Mouse (Mus musculus): ENCODE results near the gene Bcl7a.

Bcl7a gene

GRCm38 (mm10) chr5:123343707-123344627 lies at the start of gene Bcl7a:
Bcl7a (plus strand) TSS chr5:123343834.
- peak; percentile 79 for DNase-seq (ENCODE audit: low spot score)

DNA sequence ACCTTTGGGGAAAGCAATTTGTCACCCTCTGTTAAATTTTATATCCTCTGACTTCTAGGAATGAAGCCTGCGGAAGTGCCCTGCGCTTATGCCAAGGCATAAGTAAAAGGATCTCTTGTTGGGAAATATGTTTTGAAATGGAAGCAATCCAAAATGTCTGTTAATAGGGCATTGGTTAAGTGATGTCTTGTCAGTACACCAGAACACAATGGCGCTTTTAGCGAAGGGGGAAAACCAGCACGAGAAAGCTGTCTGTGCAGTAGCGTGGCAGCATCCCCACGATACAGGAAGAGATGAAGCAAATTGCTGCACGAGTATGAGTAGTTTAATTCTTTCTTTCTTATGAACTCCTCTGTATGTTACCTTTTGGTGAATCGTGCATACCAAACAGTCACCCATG lies 49.0 kb upstream of the Bcl7a start:
- no peak for DNase-seq (ENCODE audit: low spot score)

- DNase-seq (ENCODE audit: low spot score), result no peak
Observed at GRCm38 (mm10) chr5:123296224-123296806, 47.3 kb upstream of the Bcl7a start.

DNA sequence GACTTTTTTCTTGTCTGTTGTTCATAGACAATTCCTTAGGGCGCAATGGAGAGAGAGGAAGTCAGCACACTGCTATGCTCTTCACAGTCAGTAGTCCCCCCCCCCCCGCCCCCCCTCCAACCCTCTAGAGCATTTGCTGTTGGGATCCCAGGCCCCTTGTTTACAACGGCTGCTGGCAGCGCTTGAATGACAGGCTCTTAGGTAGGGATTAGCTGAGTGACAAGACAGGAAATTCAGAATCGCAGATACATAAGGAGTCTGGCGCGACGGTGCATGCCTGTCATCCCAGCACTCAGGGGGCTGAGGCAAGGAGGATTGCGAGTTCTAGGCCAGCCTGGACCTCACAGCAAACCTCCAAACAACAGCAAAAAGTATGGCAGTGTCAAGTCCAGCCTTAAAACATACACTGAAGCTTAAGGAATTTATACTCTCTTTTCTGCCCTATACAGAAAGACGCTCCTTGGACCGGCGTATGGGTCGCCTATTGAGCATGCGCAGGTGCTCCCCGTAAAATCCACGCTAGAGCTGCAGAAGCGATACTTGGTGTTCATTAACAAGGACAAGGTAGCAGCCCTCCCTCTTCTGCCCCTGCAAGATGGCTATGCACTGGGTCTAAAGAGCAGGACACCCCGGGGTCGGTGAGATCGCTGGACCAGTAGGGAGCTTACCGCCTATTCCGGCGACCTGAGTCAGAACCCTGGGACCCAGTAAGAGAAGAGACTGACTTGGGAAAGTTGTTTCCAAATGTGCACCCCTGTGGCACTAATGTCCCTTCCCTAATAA lies 46.5 kb upstream of the Bcl7a start:
- DNase-seq (ENCODE audit: low spot score), result no peak

DNA sequence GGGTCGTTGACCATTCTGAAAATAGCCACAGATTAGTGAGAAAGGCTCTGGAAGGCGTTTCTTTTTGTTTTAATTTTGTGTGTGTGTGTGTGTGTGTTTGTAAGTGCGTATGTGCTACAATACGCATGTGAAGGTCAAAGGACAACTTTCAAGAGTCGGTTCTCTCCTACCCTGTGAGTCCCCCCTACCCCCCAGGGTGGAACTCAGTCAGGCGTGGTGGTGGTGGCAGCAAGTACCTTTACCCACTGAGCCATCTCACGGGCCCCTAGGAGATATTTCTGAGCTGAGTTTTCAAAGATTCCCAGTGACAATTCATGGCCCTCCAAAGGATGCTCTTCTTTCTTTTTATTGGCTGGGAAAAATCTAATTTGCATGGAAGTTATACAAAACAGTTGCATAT lies 45.8 kb upstream of the Bcl7a start:
- no peak for DNase-seq (ENCODE audit: low spot score)

DNA sequence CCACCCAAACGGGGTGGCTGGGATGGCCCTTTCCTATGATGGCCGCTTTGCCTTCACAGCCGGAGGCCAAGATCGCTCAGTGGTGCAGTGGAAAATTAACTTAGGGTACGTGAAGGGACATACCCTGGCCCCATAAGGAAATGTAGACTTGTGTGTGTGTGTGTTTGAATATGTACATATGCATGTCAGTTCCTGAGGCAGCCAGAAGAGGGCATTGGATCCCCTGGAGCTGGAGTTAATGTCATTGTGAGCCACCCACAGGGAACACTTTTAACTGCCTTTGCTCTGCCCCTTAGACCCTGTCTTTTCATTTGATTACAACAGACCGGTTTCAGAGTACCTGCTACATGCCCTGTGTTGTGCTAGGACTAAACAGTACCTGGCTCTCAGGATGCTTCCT lies 45.1 kb upstream of the Bcl7a start:
- no peak for DNase-seq (ENCODE audit: low spot score)

DNA sequence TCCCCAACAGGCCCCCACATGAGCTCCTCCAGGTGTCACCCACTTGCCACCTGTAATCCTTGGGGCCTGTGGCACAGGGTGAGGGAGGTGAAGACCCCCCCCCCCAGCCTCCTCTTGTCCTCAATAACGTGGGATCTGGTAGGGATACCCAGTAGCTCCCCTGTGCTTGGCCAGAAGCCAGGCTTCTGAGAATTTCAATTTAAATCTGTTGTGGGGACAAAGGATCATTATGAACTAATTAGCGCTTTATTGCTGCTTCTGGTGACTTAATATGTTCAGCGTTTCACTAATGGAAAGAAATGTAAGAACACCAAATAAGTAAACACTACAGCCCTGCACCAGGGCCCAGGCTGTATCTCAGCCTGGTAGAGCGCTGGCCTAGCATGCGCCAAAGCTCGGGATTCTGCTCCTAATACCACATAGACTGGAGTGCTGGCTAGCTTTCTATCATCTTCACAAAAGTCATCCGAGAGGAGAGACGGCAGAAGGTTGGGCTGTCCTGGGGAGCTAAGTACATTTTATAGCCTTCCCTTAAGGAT lies 43.1 kb upstream of the Bcl7a start:
- no peak for DNase-seq (ENCODE audit: low spot score)

DNA sequence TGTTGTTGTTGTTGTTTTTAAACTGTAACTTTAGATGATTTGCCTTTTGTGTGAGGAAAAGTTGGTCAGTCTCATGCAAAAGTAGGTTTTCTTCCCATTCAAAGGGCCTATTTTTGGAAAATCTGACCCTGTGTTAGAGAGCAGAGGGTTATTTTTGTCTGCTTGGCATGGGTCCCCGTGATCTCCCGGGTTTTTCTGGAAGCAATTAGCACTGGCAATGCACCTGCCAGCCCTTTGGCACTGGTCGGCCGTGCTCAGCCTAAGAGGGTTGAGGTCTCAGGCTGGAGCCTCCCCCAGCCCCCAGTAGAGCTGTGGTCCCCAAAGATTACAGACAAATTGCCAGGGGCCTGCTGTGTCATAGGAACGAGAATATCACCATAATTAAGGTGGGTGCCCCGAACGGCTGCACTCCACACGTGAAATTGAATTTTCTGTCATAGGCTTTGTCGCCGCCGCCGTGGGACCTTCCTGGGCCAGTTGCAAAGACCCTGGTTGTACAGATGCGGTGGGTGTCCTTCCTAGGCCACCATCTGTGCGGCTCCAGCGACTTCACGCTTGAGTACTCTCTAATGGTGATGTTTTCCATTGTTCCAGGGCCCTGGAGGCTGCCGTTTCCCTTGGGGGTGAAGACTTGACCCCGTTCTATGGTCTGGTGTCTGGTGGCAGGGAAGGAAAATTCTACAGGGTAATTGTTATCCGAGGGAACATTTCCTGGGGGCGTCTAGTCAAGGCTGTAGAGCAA lies 41.7 kb upstream of the Bcl7a start:
- DNase-seq (ENCODE audit: low spot score), result no peak

GRCm38 (mm10) chr5:123307630-123308282 lies 35.9 kb upstream of the Bcl7a start:
- DNase-seq (ENCODE audit: low spot score), result no peak

DNA sequence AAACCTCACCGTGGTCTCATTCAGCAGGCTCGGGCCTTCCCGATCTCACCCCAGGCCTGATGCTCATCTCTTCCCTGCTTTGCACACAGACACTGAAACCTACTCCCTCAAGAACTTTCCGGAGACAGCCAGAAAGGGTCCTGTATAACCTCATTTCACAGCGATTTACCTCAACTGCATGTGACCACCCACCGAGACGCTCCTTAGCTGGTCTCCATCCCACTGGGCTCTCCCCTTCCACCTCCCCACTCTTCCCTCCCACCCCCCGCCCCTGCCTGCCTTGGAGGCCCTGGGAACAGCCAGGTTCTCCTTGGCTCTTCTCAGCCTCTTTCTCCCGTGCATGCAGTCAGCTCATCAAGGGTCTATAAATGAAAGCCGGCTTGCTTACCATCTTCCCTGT lies 33.8 kb upstream of the Bcl7a start:
- DNase-seq (ENCODE audit: low spot score), result no peak

GRCm38 (mm10) chr5:123310221-123310620 lies 33.4 kb upstream of the Bcl7a start:
- DNase-seq (ENCODE audit: low spot score), result no peak

GRCm38 (mm10) chr5:123313058-123313630 lies 30.5 kb upstream of the Bcl7a start:
- no peak for DNase-seq (ENCODE audit: low spot score)

DNA sequence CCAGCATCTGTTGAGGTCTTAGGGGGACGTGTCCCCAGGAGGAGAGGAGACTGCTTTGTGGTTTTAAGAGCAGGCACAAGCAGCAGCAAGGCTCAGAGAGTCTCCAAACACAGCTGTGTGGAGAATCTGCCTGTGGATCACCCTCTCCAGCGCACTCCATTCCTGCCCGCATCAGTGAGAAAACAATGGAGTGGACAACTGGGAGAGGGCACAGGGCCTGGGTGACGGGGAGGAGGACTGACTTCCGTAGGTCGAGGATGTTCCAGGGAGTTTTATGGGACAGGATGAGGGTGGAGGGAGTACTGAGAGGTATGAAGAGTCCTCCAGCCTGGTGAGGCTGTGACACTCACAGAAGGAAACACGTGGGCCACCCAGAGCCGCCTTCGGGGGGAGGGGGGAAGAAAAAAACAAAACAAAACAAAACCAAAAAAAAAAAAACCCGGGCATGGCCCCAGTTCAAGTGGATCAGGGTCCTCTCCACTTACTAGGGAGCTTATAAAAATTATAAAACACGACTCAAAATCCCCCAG lies 29.7 kb upstream of the Bcl7a start:
- DNase-seq (ENCODE audit: low spot score), result no peak

GRCm38 (mm10) chr5:123315219-123315866 lies 28.3 kb upstream of the Bcl7a start:
- DNase-seq (ENCODE audit: low spot score), result no peak

DNA sequence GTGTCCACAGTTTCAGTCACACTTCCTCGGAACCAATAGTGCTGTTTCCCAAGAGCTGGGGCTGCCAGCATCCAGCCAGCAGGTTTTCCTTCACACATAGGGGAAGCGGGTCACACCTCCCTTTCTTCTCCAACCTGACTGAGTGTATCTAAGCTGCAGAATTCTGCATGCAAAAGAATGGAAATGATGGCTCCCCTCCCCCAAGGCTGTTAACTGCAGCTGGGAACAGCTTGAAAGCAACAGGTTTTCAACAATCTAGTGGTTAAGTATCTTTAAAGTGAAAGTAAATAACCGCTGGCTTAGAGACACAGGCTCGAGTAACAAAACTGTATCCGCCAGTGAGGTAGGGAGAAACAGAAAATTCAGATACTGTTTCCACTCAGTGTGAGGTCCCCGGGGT lies 25.6 kb upstream of the Bcl7a start:
- DNase-seq (ENCODE audit: low spot score), result no peak

GRCm38 (mm10) chr5:123320136-123320535 lies 23.5 kb upstream of the Bcl7a start:
- no peak for DNase-seq (ENCODE audit: low spot score)

DNA sequence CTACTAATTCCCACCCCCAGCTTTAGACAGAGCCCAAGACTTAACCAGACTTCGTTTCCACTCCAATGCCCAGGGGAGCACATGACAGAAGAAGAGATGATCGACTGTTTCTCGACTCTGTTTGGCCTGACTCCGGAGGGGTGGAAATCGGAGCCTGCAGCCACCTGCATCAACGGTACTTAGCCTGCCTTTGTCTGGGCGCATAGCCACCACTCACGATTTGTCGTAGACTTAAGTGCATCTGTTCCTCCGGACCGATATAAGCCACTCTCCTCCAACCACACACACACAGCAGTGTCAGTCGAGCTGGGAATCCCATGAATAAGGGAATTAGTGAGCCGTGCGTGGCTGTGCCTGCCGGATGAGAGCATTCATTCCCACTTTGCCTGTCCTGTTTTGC lies 19.4 kb upstream of the Bcl7a start:
- no peak for DNase-seq (ENCODE audit: low spot score)

DNA sequence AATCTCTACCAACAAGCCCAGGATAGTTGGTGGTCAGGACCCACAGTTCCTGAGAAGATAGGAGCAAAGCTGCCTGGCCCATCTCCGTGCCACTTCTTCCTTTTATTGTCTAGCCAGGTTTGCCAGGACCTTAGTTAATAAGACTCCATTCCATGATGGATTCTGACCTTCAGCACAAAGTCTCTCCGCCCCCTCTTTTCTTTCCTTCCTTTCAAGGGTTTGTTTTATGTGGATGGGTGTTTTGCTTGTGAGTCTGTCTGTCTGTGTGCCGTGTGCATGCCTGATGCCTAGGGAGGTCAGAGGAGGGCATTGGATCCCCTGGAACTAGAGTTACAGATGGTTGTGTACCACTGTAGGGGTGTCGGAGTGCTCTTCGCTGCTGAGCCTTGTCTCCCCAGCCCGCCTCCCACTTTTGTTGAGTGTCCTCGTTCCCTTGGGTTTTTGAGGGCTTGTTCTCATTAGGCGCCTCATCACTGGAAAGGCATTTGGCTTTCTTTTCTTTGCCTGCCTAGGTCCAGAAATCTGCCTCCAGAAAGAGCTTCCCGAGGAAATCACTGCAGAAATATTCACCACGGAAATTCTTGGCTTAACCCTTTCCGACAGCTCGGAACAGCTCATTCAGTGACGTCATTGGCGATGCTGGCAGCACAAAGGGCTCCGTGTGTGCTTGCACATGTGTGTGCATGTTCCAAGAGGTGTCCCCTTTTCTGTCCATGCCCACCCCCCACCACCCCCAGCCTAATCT lies 17.5 kb upstream of the Bcl7a start:
- DNase-seq (ENCODE audit: low spot score), result no peak

DNA sequence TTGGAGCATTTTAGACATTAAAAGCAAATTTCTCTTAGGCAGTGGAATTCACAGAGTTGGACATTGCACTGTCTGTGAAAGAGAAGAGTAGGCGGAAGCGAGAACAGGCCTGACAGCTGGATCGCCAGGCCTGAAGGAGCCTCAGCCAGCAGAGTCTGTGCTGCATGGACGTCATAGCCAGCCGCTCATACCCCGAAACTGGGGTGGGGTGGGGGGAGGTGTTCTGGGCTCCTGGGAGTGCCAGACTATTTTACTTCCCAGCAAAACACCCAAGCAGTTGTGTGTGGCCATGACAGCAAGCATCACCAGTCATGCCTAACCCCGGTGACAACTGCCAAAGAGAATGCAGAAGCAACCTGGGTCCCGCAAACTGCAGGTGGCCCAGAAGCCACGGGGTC lies 16.9 kb upstream of the Bcl7a start:
- no peak for DNase-seq (ENCODE audit: low spot score)
